Mouse (Mus musculus) v-Abl transformed pro-B cells (cell line): Measurements from ENCODE around the gene Slc22a17.

Experiments
- in situ Hi-C, 2 experiments: fragments of 400-800 bp; cut with MboI; formaldehyde crosslinking; loops; one replicate each; pipeline ENCODE4 v1.15.1; 2025; ENCODE audit not compliant: unreplicated experiment in 2 of 2

Gene Slc22a17

DNA sequence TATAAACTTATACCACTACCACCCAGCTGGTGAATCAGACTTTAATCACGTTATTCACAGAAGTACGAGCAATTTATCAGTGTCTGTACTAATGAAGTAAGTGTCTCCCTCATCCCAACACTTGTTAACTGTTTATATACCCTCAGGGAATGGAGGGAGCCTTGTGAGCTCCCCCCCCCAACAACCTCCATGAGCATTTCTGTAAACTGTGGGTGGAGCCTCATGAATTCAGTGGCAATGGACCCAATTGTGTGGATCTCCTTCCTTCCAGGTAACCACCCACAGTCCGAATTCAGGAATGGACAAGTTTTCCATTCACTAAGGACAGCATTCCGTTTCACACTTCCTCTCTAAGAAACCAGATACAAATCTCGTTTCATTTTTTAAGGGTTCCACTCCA lies 47.3 kb downstream of the Slc22a17 start:
- in situ Hi-C loops, result no loop called here

DNA sequence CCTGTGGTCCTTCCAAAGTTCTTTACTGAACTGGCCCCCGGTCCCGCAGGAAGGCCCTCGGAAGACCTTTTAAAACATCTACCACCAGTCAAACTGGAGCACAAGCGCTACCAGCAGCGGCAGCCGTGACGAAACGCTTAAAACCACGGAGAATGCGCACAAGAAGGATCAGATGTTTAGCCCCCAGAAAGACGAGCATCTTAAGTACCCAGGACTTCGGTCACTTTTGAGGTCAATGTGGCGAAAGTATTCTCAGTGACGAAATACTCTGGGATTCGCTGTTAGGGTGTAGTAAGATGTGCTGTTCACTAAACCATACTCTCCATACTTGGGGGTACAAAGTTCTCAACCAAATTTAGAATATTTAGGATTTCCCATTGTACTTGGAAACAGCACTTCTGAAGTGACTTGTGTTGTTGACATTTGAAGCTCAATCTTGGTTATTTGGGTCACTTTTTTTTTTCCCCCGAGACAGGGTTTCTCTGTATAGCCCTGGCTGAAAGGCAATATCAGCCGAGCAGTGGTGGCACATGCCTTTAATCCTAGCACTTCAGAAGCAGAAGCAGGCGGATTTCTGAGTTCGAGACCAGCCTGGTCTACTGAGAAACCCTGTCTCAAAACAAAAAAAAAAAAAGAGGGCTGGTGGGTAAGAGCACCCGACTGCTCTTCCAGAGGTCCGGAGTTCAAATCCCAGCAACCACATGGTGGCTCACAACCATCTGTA lies 48.5 kb downstream of the Slc22a17 start:
- in situ Hi-C loops, result no loop called here

DNA sequence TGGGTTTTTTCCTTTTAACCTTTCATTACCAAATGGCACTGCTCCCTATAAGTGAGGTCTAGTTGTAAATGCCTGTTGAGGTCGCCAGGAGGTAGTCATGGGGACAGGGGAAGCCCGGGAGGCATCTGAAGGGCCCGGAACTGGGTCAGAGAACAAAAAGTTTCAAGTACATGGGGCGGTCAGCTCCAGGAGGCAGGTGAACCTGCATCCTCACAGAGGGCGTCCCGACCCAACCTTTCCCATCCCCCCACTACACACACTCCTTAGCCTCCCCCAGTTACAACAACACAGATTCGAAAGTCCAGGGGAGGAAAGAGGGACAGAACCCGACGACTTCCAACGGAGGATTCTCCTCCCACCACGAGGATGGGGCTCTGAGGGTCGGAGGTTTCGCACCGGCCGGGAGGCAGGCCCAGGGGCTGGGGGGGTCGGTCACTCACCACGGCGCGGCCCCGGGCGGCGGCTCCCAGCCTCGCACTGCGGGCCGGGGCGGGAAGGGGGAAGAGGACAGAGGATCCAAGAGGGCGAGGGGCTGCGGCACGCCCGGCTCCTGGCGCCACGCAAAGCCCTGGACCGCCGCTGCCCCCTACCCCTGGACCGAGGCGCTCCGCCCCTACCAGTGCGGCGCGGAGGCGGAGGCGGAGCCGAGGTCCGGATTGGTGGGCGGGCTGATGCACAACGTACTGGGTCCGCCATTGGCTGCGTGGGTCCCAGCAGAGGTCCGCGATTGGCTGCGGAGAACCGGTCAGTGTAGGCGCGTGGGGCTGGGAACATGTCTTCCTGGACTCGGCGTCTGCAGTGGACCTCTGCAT lies 49.2 kb downstream of the Slc22a17 start:
- in situ Hi-C loops, result no loop called here

DNA sequence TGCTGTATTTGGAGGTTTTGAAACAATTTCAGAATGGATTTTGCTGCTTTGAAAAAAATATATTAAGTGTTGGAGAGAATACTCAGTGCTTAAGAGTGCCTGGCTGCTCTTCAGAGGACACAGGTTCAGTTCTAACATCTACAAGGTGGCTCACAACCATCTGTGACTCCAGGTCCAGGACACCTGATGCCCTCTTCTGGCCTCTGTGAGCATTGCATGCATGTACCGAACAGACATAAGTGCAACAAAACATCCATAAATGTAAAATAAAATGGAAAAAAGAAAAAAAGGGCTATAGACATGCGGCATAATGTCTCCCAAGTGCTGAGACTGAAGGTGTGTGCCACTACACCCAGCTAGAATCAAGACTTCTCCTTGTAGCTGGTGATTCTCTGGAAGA lies 52.4 kb downstream of the Slc22a17 start:
- in situ Hi-C loops, result no loop called here

DNA sequence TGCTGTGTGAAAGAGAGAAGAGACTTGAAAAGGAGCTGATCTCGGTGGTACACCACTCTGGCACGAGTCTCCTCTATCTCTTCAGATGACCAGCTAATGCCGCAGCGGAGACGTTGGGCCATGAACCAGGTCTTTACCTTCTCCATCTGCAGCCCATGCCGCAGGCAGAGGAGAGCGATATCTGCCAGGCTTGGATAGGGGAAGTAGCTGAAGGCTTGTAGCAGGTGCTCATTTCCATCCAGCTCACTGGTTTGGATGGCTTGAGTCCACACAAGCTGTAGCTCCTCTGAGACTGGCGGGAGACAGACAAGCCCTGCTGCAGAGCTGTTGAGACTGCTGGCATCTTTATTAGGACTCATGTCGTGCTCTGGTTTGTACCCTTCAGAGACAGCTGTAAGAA lies 55.0 kb downstream of the Slc22a17 start:
- in situ Hi-C loops, result loop anchor here in 1 of 2 experiments (10.0 kb wide), 1 partner anchor 143 kb away; the partner anchor contains the start of gene Cebpe

DNA sequence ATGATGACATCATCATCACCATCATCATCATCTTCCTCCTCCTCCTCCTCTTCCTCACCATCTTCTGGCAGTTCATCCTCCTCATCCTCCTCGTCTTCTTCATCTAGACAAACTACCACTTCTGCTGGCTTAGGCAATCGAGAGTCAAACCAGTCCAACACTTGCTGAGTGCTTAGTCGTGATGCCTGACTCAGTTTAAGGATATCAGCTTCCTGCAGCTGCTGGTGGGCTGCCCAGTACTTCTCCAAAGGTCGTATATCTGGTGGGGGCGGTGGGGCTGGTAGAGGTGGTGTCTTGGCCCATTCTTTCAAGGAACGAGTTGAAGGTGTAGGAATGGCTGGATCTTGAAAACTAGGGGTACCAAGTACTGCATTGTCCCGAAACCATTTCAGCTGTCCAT lies 56.2 kb downstream of the Slc22a17 start:
- in situ Hi-C loops, result loop anchor here in 1 of 2 experiments (10.0 kb wide), 1 partner anchor 142 kb away; the partner anchor contains the start of gene Cebpe
